Comparison of ENCODE assay signal across 8 mouse cellular contexts in genomic region chr17:43801595-43802373, GRCm38 (mm10). TPM values are rescaled to one million over a fixed set of nuclear protein-coding genes. Genes with fewer than 3 reads are reported as not detected.
DNase-seq lines count a peak whose midpoint lies in the region; ATAC-seq lines count a peak whose summit lies in the region.

No protein-coding gene starts in this region.

- peak; percentile 90 for ATAC-seq in intestine, embryonic 14.5 days (replicated peaks; ENCODE audit: low FRiP score, low TSS enrichment, low read depth)
- peak; percentile 95 for ATAC-seq in midbrain, embryonic 11.5 days (ENCODE audit: low FRiP score)

- peaks cover 27% of the 10 kb centered on the region for H3K27me3 ChIP-seq in intestine, embryonic 14.5 days (replicated peaks; ENCODE audit: control insufficient read depth, insufficient read depth, low read length)
- H3K27me3 ChIP-seq in limb, embryonic 10.5 days (ENCODE audit: low read depth, poor library complexity, severe bottlenecking), result peaks cover 48% of the 10 kb centered on the region
- H3K27me3 ChIP-seq in midbrain, embryonic 11.5 days (ENCODE audit: control insufficient read depth, insufficient read depth, low read length), result no peaks in the 10 kb centered on the region

- WGBS in intestine, embryonic 14.5 days, result under 1% methylated on average over 53 of the region's 55 CpGs
- under 1% methylated on average over 44 of the region's 55 CpGs for WGBS in limb, embryonic 10.5 days
- WGBS in midbrain, embryonic 11.5 days, result under 1% methylated on average over 55 of the region's 55 CpGs

- no peaks in the 10 kb centered on the region for H3K4me1 ChIP-seq in intestine, embryonic 14.5 days (replicated peaks; ENCODE audit: control insufficient read depth, insufficient read depth, low read length)
- H3K4me1 ChIP-seq in limb, embryonic 10.5 days, result peaks cover 9% of the 10 kb centered on the region
- no peaks in the 10 kb centered on the region for H3K4me1 ChIP-seq in midbrain, embryonic 11.5 days (ENCODE audit: control insufficient read depth, insufficient read depth, low read length)

- peak overlapping the region; percentile 39 for H3K9ac ChIP-seq in intestine, embryonic 14.5 days (ENCODE audit: low read length)
- H3K9ac ChIP-seq in midbrain, embryonic 11.5 days (ENCODE audit: low read length), result peak overlapping the region; percentile 75

- no peak overlapping the region for H3K27ac ChIP-seq in intestine, embryonic 14.5 days (ENCODE audit: low read depth)
- peak overlapping the region; percentile 76 for H3K27ac ChIP-seq in limb, embryonic 10.5 days
- no peak overlapping the region for H3K27ac ChIP-seq in midbrain, embryonic 11.5 days (ENCODE audit: low read depth, low read length)

- peak; percentile 21 for DNase-seq in layer of hippocampus, adult 11-12 months (ENCODE audit: low spot score)
- no peak for DNase-seq in layer of hippocampus, adult 9-10 months (ENCODE audit: low spot score)
- DNase-seq in embryo, embryonic 11.5 days (ENCODE audit: low read depth, low spot score), result peak; percentile 24
- DNase-seq in gastrocnemius, postnatal 4 days (ENCODE audit: low spot score in 2 of 2), result peak; percentile 37 to 57
- DNase-seq in intestine, embryonic 14.5 days (ENCODE audit: low spot score), result peak; percentile 73
- DNase-seq in limb, embryonic 10.5 days (ENCODE audit: low spot score), result peak; percentile 64
- peak; percentile 95 for DNase-seq in midbrain, embryonic 11.5 days (ENCODE audit: low spot score, missing footprints)
- DNase-seq in spleen, postnatal 4 days (ENCODE audit: low spot score in 2 of 2), result peak; percentile 13 to 65

- H3K9me3 ChIP-seq in intestine, embryonic 14.5 days (ENCODE audit: control insufficient read depth, low read length), result no peaks in the 10 kb centered on the region
- no peaks in the 10 kb centered on the region for H3K9me3 ChIP-seq in limb, embryonic 10.5 days (replicated peaks)
- H3K9me3 ChIP-seq in midbrain, embryonic 11.5 days (ENCODE audit: control insufficient read depth, low read length), result no peaks in the 10 kb centered on the region

- H3K36me3 ChIP-seq in intestine, embryonic 14.5 days (ENCODE audit: control insufficient read depth, insufficient read depth, low read length), result no peaks in the 10 kb centered on the region
- no peaks in the 10 kb centered on the region for H3K36me3 ChIP-seq in limb, embryonic 10.5 days
- H3K36me3 ChIP-seq in midbrain, embryonic 11.5 days (ENCODE audit: control insufficient read depth, insufficient read depth, low read length), result no peaks in the 10 kb centered on the region

- peak overlapping the region; percentile 47 for H3K4me3 ChIP-seq in intestine, embryonic 14.5 days (ENCODE audit: low read depth, low read length)
- peak overlapping the region; percentile 69 for H3K4me3 ChIP-seq in limb, embryonic 10.5 days
- H3K4me3 ChIP-seq in midbrain, embryonic 11.5 days (ENCODE audit: low read depth, low read length), result peak overlapping the region; percentile 61

- peak overlapping the region; percentile 93 for H3K4me2 ChIP-seq in intestine, embryonic 14.5 days (ENCODE audit: low read length)
- peak overlapping the region; percentile 91 for H3K4me2 ChIP-seq in midbrain, embryonic 11.5 days

RNA-seq across cellular contexts. Expression of gene Rcan2, which starts 0.6 kb away (rescaled TPM):
- 10 to 100 TPM; 24.0 to 25.1 TPM for total RNA-seq in gastrocnemius, postnatal 4 days (2021)
- polyA plus RNA-seq in intestine, embryonic 14.5 days (2014; fragmentation: Nextera tagmentation; extraction: Ambion mirVana), result 5.1 and 7.1 TPM in 2 replicates
- 1.7 and 1.9 TPM in 2 replicates for polyA plus RNA-seq in limb, embryonic 10.5 days (2016; fragmentation: Nextera tagmentation; extraction: Ambion mirVana)
- polyA plus RNA-seq in midbrain, embryonic 11.5 days (2014; fragmentation: Nextera tagmentation; extraction: Ambion mirVana), result 9.0 and 12.0 TPM in 2 replicates
